Mouse (Mus musculus) ES-E14 (cell line): ENCODE data around the gene Fads1.

Experiments
- HCFC1 ChIP-seq: IDR thresholded peaks from 2 replicates; pipeline ENCODE4 v1.6.1; 2012; ENCODE audit warnings: low read length, inconsistent platforms, borderline replicate concordance; ENCODE audit not compliant: insufficient read depth
- ZNF384 ChIP-seq: IDR thresholded peaks from 2 replicates; pipeline ENCODE4 v1.6.1; 2012; ENCODE audit warnings: low read depth, low read length, inconsistent platforms

DNA sequence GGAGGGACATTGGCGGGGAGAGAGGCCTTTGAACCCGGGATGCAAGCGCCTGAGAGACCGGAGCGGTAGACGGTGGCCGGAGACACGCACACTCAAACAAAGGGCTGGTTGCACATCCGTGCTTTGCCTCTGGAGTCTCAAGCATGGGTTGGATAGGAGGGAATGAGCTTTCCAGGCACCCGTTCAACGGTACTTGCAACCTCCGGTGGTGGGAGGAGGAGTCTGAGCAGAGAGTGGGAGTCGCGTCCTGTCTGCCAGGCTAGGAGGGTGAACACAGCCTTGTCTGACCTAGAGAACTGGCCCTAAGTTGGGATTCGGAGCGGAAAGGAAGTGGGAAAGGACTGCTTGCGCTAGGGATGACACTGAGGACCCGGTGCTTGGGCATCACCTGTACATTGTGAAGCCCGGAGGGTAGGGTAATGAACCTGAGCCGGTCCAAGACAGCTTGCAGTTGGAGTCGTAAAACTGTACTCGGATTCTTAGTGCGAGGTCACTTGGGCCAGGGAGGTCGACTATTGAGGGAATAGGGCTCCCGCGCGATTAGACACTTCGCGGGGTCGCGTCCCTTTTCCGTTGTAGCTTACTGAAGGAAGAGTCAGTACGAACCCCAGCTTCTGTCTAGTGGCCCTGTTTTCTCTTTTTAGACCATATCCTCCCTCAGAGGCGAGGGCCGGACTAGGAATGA, 753 bp downstream of the Fads1 start:
- no peak for TF ChIP-seq HCFC1
- no peak for TF ChIP-seq ZNF384
